Mouse (Mus musculus): Measurements from ENCODE around the gene Spag9. TPM values are rescaled to one million over a fixed set of nuclear protein-coding genes. Genes with fewer than 3 reads are reported as not detected.

Spag9 gene
- 44.3 and 50.5 TPM in 2 replicates for polyA plus RNA-seq (2015; fragmentation: Nextera tagmentation; extraction: Ambion mirVana)

DNA sequence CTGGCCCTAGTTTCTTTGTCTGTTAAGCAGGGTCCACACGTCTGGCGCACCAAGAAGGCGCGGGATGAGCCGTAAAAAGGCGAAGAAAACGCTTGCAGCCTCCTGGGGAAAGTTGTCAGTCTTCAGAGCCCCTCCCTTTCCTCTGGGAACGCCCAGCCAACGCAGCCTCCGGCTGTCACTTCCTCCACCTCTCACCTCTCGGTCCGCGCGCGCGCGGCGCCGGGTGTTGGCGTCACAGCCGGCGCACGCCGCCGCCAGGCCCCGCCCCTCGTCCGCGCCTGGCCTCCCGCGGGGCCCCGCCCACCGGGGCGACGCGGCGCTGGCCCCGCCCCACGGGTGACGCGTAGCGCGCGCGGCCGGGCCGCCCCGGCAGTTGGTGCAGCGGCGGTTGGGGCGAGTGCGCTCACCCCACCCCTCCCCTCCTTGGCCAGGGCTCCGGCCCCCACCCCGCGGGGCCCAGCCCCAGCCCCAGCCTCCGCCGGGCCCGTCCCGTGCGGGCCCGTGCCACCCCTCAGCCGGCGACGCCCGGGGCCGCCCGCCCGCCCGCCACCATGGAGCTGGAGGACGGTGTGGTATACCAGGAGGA is at the start of gene Spag9:
Gene Spag9 (plus strand): TSS at position 372 of the 586 bp plus-strand sequence.

DNA sequence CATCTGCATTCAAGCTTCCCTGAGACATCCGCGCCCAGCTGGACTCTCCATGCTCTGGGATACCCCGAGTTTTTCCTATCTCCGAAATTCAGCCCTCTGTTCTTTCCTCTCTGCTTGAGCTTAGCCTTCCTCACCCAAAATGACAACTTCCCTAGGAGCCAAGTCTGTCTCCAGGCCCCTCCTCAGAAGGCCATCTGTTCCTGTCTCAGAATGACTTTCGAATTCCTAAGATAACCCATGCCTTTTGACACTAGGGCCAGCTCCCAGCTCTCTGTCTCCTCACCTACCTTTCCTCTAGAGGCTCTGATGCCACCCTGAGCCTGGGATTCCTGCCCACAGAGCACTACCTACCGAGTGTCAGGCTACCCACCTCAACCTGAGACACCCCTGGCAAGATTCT is 39.7 kb upstream of the Spag9 start, which contains the start of gene Nme2:
Gene Nme2 (minus strand): TSS at position 101 of the 400 bp plus-strand sequence.

DNA sequence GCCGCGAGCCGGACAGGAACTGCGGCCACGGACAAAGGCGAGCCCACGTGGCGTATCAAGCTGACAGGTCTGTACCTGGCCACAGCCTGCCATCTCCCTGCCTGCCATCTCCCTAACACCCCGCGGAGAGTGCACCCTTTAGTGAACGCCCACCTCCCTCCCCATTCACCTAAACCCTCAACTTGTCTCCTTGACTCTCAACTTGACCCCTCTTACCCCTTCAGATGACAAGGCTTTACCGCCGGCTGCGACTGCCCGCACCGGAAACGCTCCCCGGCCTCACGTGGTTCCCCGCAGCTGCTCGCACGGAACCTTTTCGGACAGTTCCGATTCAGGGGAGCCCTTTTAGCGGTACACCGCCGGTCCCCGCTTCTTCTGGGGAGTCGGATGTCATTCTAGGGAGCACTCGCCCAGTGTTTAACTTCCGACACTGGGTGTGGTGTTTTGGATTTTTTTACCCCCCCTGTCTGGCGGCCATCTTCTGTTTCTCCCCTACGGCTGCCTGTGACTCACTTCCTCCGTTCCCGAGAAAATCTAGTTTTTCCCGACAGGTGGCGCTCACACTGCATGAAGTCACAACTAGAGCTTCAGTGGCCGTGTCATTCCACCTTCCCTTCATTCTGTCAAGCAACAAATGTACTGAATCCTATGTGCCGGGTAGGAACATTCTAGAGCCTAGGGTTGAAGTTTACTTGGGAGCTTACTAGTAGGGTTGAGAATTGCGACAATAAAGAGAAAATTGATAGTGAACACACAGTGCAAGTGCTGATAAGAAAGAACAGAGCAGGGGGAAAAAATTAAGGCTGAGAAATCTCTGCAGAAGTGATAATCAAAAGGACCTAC is 27.7 kb upstream of the Spag9 start, which contains the start of the genes Gm20390 and Nme1:
Gene Gm20390 (minus strand): TSS at position 289 of the 843 bp plus-strand sequence.
Gene Nme1 (minus strand): TSS at position 517 of the 843 bp plus-strand sequence.

Other genes starting within 250 kb of the Spag9 start
- 8.7 and 11.2 TPM in 2 replicates for gene Utp18, start 110.3 kb upstream of the Spag9 start, polyA plus RNA-seq (2015; fragmentation: Nextera tagmentation; extraction: Ambion mirVana)
- gene Mbtd1, start 110.2 kb upstream of the Spag9 start, polyA plus RNA-seq (2015; fragmentation: Nextera tagmentation; extraction: Ambion mirVana) = 9.6 and 11.4 TPM in 2 replicates
- 496 and 524 TPM in 2 replicates for gene Nme2, start 39.8 kb upstream of the Spag9 start, polyA plus RNA-seq (2015; fragmentation: Nextera tagmentation; extraction: Ambion mirVana)
- 112 and 135 TPM in 2 replicates for gene Gm20390, start 27.8 kb upstream of the Spag9 start, polyA plus RNA-seq (2015; fragmentation: Nextera tagmentation; extraction: Ambion mirVana)
- gene Nme1, start 27.6 kb upstream of the Spag9 start, polyA plus RNA-seq (2015; fragmentation: Nextera tagmentation; extraction: Ambion mirVana) = 44.3 and 50.9 TPM in 2 replicates
- gene Tob1, start 215.4 kb downstream of the Spag9 start, polyA plus RNA-seq (2015; fragmentation: Nextera tagmentation; extraction: Ambion mirVana) = 91.6 and 112 TPM in 2 replicates
- gene Wfikkn2, start 249.9 kb downstream of the Spag9 start, polyA plus RNA-seq (2015; fragmentation: Nextera tagmentation; extraction: Ambion mirVana) = 3.5 and 4.2 TPM in 2 replicates